Mouse (Mus musculus): ENCODE measurements around the gene Gpa33. TPM values are rescaled to one million over a fixed set of nuclear protein-coding genes. Genes with fewer than 3 reads are reported as not detected.
"Not testable (repeated sequence)": the region's sequence is repeated elsewhere in the genome, so short reads cannot be mapped to it uniquely, and the experiment has no call there.

Gene Gpa33
- total and polyA plus RNA-seq, 2 experiments from 2014 or later: 0.17 TPM; not detected in 1

DNA sequence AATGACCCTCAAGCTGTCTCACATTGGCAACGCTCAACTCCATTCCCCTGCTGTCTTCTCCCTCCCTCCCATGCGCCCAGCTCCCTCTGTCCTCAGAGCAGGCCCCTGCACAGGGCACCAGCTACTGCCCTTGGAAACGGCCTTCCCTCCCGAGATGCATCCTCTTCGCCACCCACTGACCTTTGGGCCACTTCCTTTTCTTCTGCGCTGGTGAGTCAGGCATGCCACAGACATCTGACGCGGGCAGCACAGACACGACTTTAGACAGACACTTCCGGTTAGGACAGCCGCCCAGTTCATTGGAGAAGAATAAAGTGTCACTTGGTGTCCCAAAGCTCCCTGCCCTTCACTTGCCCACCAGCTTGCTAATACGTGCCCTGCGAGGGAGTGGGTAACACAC is 8.1 kb downstream of the Gpa33 start:
- no peak for ATAC-seq (ENCODE audit: low FRiP score)
- no peaks in the 10 kb centered on the region for H3K36me3 ChIP-seq (ENCODE audit: insufficient read depth, low read length)
- no peak overlapping the region for H3K4me2 ChIP-seq (ENCODE audit: low read depth, low read length, poor library complexity, severe bottlenecking)
- no peaks in the 10 kb centered on the region for H3K9me3 ChIP-seq (ENCODE audit: low read length)
- H3K9ac ChIP-seq (replicated peaks; ENCODE audit: low read length, poor library complexity, severe bottlenecking): no peak overlapping the region
- no peak overlapping the region for H3K4me3 ChIP-seq (ENCODE audit: low read depth, low read length)
- H3K27me3 ChIP-seq (ENCODE audit: insufficient read depth, low read length): no peaks in the 10 kb centered on the region
- H3K4me1 ChIP-seq (ENCODE audit: insufficient read depth, low read length): no peaks in the 10 kb centered on the region
- TF ChIP-seq CTCF (IDR thresholded peaks at IDR 0.05): no peak
- H3K27ac ChIP-seq (ENCODE audit: low read depth, low read length): no peak overlapping the region
- DNase-seq (ENCODE audit: low spot score): no peak
- WGBS: 80% methylated on average over 13 of the region's 13 CpGs

GRCm38 (mm10) chr1:166139113-166139512 is 9.1 kb downstream of the Gpa33 start:
- DNase-seq (ENCODE audit: low spot score): no peak

DNA sequence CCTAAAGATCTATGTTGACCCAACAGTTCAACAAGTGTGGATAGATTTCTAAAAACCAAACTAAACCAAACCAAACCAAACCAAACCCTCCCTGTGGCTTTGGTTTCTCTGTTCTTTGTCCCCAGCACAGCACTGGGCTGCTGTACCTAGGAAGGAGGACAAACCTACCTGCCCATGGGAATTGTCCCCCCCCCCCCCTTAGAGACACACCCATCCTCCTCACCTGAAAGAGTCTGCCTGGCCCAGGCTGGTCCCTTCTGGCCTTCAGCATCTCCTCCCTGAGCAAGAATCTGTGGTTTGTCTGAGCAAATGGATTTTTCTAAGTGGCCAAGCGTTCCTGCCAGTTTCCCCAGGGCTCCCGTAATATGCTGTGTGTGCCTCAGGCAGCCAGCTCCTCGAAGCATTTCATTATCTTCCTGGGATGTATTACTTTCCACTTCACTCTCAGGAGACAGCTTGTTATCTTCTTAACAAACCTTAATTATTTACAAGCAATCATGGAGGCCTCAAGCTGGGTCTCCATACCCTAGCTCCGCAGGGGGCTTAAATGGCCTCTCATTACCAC is 9.7 kb downstream of the Gpa33 start:
- 46% methylated on average over 4 of the region's 4 CpGs for whole genome bisulfite sequencing

More at GRCm38 (mm10) chr1:166139113-166139512, 9.1 kb downstream of the Gpa33 start:
- 67% methylated on average over 3 of the region's 3 CpGs for WGBS
- no peak overlapping the region for H3K27ac ChIP-seq (ENCODE audit: low read depth, low read length)
- no peak for TF ChIP-seq CTCF (IDR thresholded peaks at IDR 0.05)
- no peaks in the 10 kb centered on the region for H3K27me3 ChIP-seq (ENCODE audit: insufficient read depth, low read length)
- no peaks in the 10 kb centered on the region for H3K36me3 ChIP-seq (ENCODE audit: insufficient read depth, low read length)
- no peak overlapping the region for H3K4me3 ChIP-seq (ENCODE audit: low read depth, low read length)
- no peak overlapping the region for H3K4me2 ChIP-seq (ENCODE audit: low read depth, low read length, poor library complexity, severe bottlenecking)
- no peaks in the 10 kb centered on the region for H3K9me3 ChIP-seq (ENCODE audit: low read length)
- ATAC-seq (ENCODE audit: low FRiP score): 0 out of 2 replicates have a peak, but pooled peaks have one; percentile 22
- H3K9ac ChIP-seq (replicated peaks; ENCODE audit: low read length, poor library complexity, severe bottlenecking): no peak overlapping the region
- no peaks in the 10 kb centered on the region for H3K4me1 ChIP-seq (ENCODE audit: insufficient read depth, low read length)

DNA sequence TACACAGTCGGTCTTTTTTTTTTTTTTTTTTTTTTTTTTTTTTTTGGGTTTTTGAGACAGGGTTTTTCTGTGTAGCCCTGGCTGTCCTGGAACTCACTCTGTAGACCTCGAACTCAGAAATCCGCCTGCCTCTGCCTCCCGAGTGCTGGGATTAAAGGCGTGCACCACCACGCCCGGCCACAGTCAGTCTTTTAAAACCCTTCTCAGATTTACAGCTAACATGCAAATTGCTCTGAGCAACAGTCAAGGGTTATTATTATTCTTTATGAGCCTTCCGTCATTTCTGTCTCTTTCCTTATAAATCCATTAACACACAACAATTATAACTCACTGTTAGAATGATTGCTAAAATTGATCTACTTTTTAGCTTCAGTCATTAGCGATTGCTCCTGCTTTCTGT is 11.8 kb downstream of the Gpa33 start:
- not testable (repeated sequence) for H3K9me3 ChIP-seq (ENCODE audit: low read length); H3K36me3 ChIP-seq (ENCODE audit: insufficient read depth, low read length); H3K27me3 ChIP-seq (ENCODE audit: insufficient read depth, low read length); H3K27ac ChIP-seq (ENCODE audit: low read depth, low read length); H3K4me1 ChIP-seq (ENCODE audit: insufficient read depth, low read length); H3K9ac ChIP-seq (replicated peaks; ENCODE audit: low read length, poor library complexity, severe bottlenecking); DNase-seq (ENCODE audit: low spot score); H3K4me3 ChIP-seq (ENCODE audit: low read depth, low read length); ATAC-seq (ENCODE audit: low FRiP score); H3K4me2 ChIP-seq (ENCODE audit: low read depth, low read length, poor library complexity, severe bottlenecking)
- 96% methylated on average over 9 of the region's 9 CpGs for WGBS

More for the DNA sequence above, 9.7 kb downstream of the Gpa33 start:
- H3K4me1 ChIP-seq (ENCODE audit: insufficient read depth, low read length): no peaks in the 10 kb centered on the region
- TF ChIP-seq CTCF (IDR thresholded peaks at IDR 0.05): no peak
- no peak overlapping the region for H3K9ac ChIP-seq (replicated peaks; ENCODE audit: low read length, poor library complexity, severe bottlenecking)
- no peak overlapping the region for H3K4me2 ChIP-seq (ENCODE audit: low read depth, low read length, poor library complexity, severe bottlenecking)
- H3K27me3 ChIP-seq (ENCODE audit: insufficient read depth, low read length): no peaks in the 10 kb centered on the region
- no peaks in the 10 kb centered on the region for H3K36me3 ChIP-seq (ENCODE audit: insufficient read depth, low read length)
- no peak overlapping the region for H3K4me3 ChIP-seq (ENCODE audit: low read depth, low read length)
- no peak for ATAC-seq (ENCODE audit: low FRiP score)
- H3K9me3 ChIP-seq (ENCODE audit: low read length): no peaks in the 10 kb centered on the region
- peak; percentile 30 for DNase-seq (ENCODE audit: low spot score)
- no peak overlapping the region for H3K27ac ChIP-seq (ENCODE audit: low read depth, low read length)

GRCm38 (mm10) chr1:166142369-166142768 is 12.3 kb downstream of the Gpa33 start:
- Histone ChIP-seq H3K4me2 (ENCODE audit: low read depth, low read length, poor library complexity, severe bottlenecking) (no peak overlapping the region), H3K9ac (replicated peaks; ENCODE audit: low read length, poor library complexity, severe bottlenecking) (no peak overlapping the region), H3K36me3 (ENCODE audit: insufficient read depth, low read length) (no peaks in the 10 kb centered on the region), H3K27me3 (ENCODE audit: insufficient read depth, low read length) (no peaks in the 10 kb centered on the region), H3K4me3 (ENCODE audit: low read depth, low read length) (no peak overlapping the region), H3K4me1 (ENCODE audit: insufficient read depth, low read length) (no peaks in the 10 kb centered on the region), H3K27ac (ENCODE audit: low read depth, low read length) (no peak overlapping the region), H3K9me3 (ENCODE audit: low read length) (no peaks in the 10 kb centered on the region)
- TF ChIP-seq CTCF (IDR thresholded peaks at IDR 0.05): no peak
- no peak for ATAC-seq (ENCODE audit: low FRiP score)
- WGBS: 83% methylated on average over 6 of the region's 6 CpGs
- no peak for DNase-seq (ENCODE audit: low spot score)

DNA sequence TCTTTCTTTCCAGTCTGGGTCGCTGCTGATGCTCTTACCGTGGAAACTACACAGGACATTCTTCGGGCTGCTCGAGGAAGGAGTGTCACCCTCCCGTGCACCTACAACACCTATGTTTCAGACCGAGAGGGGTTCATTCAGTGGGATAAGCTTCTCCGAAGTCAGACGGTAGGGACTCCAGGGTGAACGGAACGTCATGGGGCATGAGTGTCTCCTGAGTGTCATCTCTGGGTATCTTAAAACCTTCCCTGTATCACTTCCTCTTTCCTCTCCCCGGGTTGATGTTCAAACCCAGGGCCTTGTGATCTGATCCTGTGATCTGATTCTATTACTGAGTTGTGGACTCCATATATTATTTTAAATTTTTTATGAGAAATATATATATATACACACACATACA is 16.6 kb downstream of the Gpa33 start:
- Histone ChIP-seq H3K27ac (ENCODE audit: low read depth, low read length) (no peak overlapping the region), H3K36me3 (ENCODE audit: insufficient read depth, low read length) (no peaks in the 10 kb centered on the region), H3K4me2 (ENCODE audit: low read depth, low read length, poor library complexity, severe bottlenecking) (no peak overlapping the region), H3K9me3 (ENCODE audit: low read length) (no peaks in the 10 kb centered on the region), H3K4me1 (ENCODE audit: insufficient read depth, low read length) (no peaks in the 10 kb centered on the region), H3K27me3 (ENCODE audit: insufficient read depth, low read length) (no peaks in the 10 kb centered on the region), H3K9ac (replicated peaks; ENCODE audit: low read length, poor library complexity, severe bottlenecking) (no peak overlapping the region), H3K4me3 (ENCODE audit: low read depth, low read length) (no peak overlapping the region)
- 89% methylated on average over 11 of the region's 11 CpGs for WGBS
- TF ChIP-seq CTCF (IDR thresholded peaks at IDR 0.05): no peak
- no peak for ATAC-seq (ENCODE audit: low FRiP score)
- no peak for DNase-seq (ENCODE audit: low spot score)
